Mouse (Mus musculus): Measurements from ENCODE around the gene Dpf3. TPM values are rescaled to one million over a fixed set of nuclear protein-coding genes. Genes with fewer than 3 reads are reported as not detected.

Dpf3 gene
- polyA plus RNA-seq, 1 experiment from 2014 or later = 6.7 TPM

- 75% methylated on average over 6 of the region's 6 CpGs for WGBS (ENCODE audit: insufficient replicate concordance)
- ATAC-seq (ENCODE audit: insufficient read depth) = no peak
- H3K4me1 ChIP-seq (replicated peaks) = no peaks in the 10 kb centered on the region
- H3K4me2 ChIP-seq = no peak overlapping the region
- no peak overlapping the region for H3K9ac ChIP-seq
- H3K27me3 ChIP-seq = no peaks in the 10 kb centered on the region
- no peaks in the 10 kb centered on the region for H3K9me3 ChIP-seq (replicated peaks)
- H3K4me3 ChIP-seq (replicated peaks) = no peak overlapping the region
- no peak overlapping the region for H3K27ac ChIP-seq (replicated peaks)
- H3K36me3 ChIP-seq (replicated peaks) = no peaks in the 10 kb centered on the region
Observed at GRCm38 (mm10) chr12:83235781-83236180, 251.7 kb downstream of the Dpf3 start.

GRCm38 (mm10) chr12:83234981-83235380, 252.5 kb downstream of the Dpf3 start:
- Histone ChIP-seq H3K9me3 (replicated peaks) (no peaks in the 10 kb centered on the region), H3K36me3 (replicated peaks) (no peaks in the 10 kb centered on the region), H3K27ac (replicated peaks) (no peak overlapping the region), H3K4me2 (no peak overlapping the region), H3K4me1 (replicated peaks) (no peaks in the 10 kb centered on the region), H3K4me3 (replicated peaks) (no peak overlapping the region), H3K27me3 (no peaks in the 10 kb centered on the region), H3K9ac (no peak overlapping the region)
- WGBS (ENCODE audit: insufficient replicate concordance) = 69% methylated on average over 2 of the region's 2 CpGs
- no peak for ATAC-seq (ENCODE audit: insufficient read depth)

- no peaks in the 10 kb centered on the region for H3K27me3 ChIP-seq
Observed at GRCm38 (mm10) chr12:83233651-83234050, 253.9 kb downstream of the Dpf3 start.

GRCm38 (mm10) chr12:83232916-83233315, 254.6 kb downstream of the Dpf3 start:
- no peaks in the 10 kb centered on the region for H3K4me1 ChIP-seq (replicated peaks)
- 58% methylated on average over 5 of the region's 5 CpGs for WGBS (ENCODE audit: insufficient replicate concordance)
- no peak for ATAC-seq (ENCODE audit: insufficient read depth)
- no peaks in the 10 kb centered on the region for H3K9me3 ChIP-seq (replicated peaks)
- no peak overlapping the region for H3K27ac ChIP-seq (replicated peaks)
- H3K27me3 ChIP-seq = no peaks in the 10 kb centered on the region
- H3K9ac ChIP-seq = no peak overlapping the region
- H3K4me3 ChIP-seq (replicated peaks) = no peak overlapping the region
- no peaks in the 10 kb centered on the region for H3K36me3 ChIP-seq (replicated peaks)
- no peak overlapping the region for H3K4me2 ChIP-seq

More at GRCm38 (mm10) chr12:83233651-83234050, 253.9 kb downstream of the Dpf3 start:
- ATAC-seq (ENCODE audit: insufficient read depth) = no peak
- Histone ChIP-seq H3K36me3 (replicated peaks) (no peaks in the 10 kb centered on the region), H3K4me1 (replicated peaks) (no peaks in the 10 kb centered on the region), H3K9ac (no peak overlapping the region), H3K4me3 (replicated peaks) (no peak overlapping the region), H3K4me2 (no peak overlapping the region), H3K9me3 (replicated peaks) (no peaks in the 10 kb centered on the region), H3K27ac (replicated peaks) (no peak overlapping the region)
- WGBS (ENCODE audit: insufficient replicate concordance) = 65% methylated on average over 7 of the region's 7 CpGs

GRCm38 (mm10) chr12:83231258-83231657, 256.3 kb downstream of the Dpf3 start:
- Histone ChIP-seq H3K27ac (replicated peaks) (no peak overlapping the region), H3K27me3 (no peaks in the 10 kb centered on the region), H3K4me1 (replicated peaks) (no peaks in the 10 kb centered on the region), H3K4me2 (no peak overlapping the region), H3K9me3 (replicated peaks) (no peaks in the 10 kb centered on the region), H3K4me3 (replicated peaks) (no peak overlapping the region), H3K9ac (no peak overlapping the region), H3K36me3 (replicated peaks) (no peaks in the 10 kb centered on the region)
- WGBS (ENCODE audit: insufficient replicate concordance) = 35% methylated on average over 4 of the region's 4 CpGs
- no peak for ATAC-seq (ENCODE audit: insufficient read depth)

GRCm38 (mm10) chr12:83229683-83230082, 257.8 kb downstream of the Dpf3 start:
- Histone ChIP-seq H3K4me3 (replicated peaks) (no peak overlapping the region), H3K4me1 (replicated peaks) (no peaks in the 10 kb centered on the region), H3K36me3 (replicated peaks) (no peaks in the 10 kb centered on the region), H3K27me3 (no peaks in the 10 kb centered on the region), H3K4me2 (no peak overlapping the region), H3K27ac (replicated peaks) (no peak overlapping the region), H3K9me3 (replicated peaks) (no peaks in the 10 kb centered on the region), H3K9ac (no peak overlapping the region)
- WGBS (ENCODE audit: insufficient replicate concordance) = 66% methylated on average over 6 of the region's 6 CpGs
- ATAC-seq (ENCODE audit: insufficient read depth) = no peak

GRCm38 (mm10) chr12:83227014-83227413, 260.5 kb downstream of the Dpf3 start:
- H3K4me1 ChIP-seq (replicated peaks) = no peaks in the 10 kb centered on the region
- H3K27me3 ChIP-seq = no peaks in the 10 kb centered on the region
- 61% methylated on average over 4 of the region's 4 CpGs for WGBS (ENCODE audit: insufficient replicate concordance)
- H3K27ac ChIP-seq (replicated peaks) = no peak overlapping the region
- no peak overlapping the region for H3K4me3 ChIP-seq (replicated peaks)
- no peak for ATAC-seq (ENCODE audit: insufficient read depth)
- no peaks in the 10 kb centered on the region for H3K9me3 ChIP-seq (replicated peaks)
- H3K4me2 ChIP-seq = no peak overlapping the region
- no peaks in the 10 kb centered on the region for H3K36me3 ChIP-seq (replicated peaks)
- no peak overlapping the region for H3K9ac ChIP-seq

GRCm38 (mm10) chr12:83220964-83221363, 266.6 kb downstream of the Dpf3 start:
- Histone ChIP-seq H3K9ac (no peak overlapping the region), H3K27ac (replicated peaks) (no peak overlapping the region), H3K36me3 (replicated peaks) (no peaks in the 10 kb centered on the region), H3K4me1 (replicated peaks) (no peaks in the 10 kb centered on the region), H3K4me2 (no peak overlapping the region), H3K4me3 (replicated peaks) (no peak overlapping the region), H3K27me3 (no peaks in the 10 kb centered on the region), H3K9me3 (replicated peaks) (no peaks in the 10 kb centered on the region)
- ATAC-seq (ENCODE audit: insufficient read depth) = no peak
- 37% methylated on average over 7 of the region's 7 CpGs for WGBS (ENCODE audit: insufficient replicate concordance)

GRCm38 (mm10) chr12:83213879-83214341, 273.6 kb downstream of the Dpf3 start:
- Histone ChIP-seq H3K27ac (replicated peaks) (no peak overlapping the region), H3K4me2 (no peak overlapping the region), H3K36me3 (replicated peaks) (no peaks in the 10 kb centered on the region), H3K9ac (no peak overlapping the region), H3K4me1 (replicated peaks) (0 out of 2 replicates have a peak, but pooled peaks cover 4% of the 10 kb centered on the region), H3K27me3 (no peaks in the 10 kb centered on the region), H3K9me3 (replicated peaks) (no peaks in the 10 kb centered on the region), H3K4me3 (replicated peaks) (no peak overlapping the region)
- 55% methylated on average over 6 of the region's 6 CpGs for WGBS (ENCODE audit: insufficient replicate concordance)
- no peak for ATAC-seq (ENCODE audit: insufficient read depth)

- ATAC-seq (ENCODE audit: insufficient read depth) = no peak
- 48% methylated on average over 2 of the region's 2 CpGs for WGBS (ENCODE audit: insufficient replicate concordance)
- no peaks in the 10 kb centered on the region for H3K36me3 ChIP-seq (replicated peaks)
- H3K4me2 ChIP-seq = no peak overlapping the region
- 0 out of 2 replicates have a peak, but pooled peaks cover 12% of the 10 kb centered on the region for H3K4me1 ChIP-seq (replicated peaks)
- H3K9ac ChIP-seq = no peak overlapping the region
- H3K27me3 ChIP-seq = peaks cover 5% of the 10 kb centered on the region; the same call in 1 of the 2 replicates
- H3K4me3 ChIP-seq (replicated peaks) = no peak overlapping the region
- H3K9me3 ChIP-seq (replicated peaks) = no peaks in the 10 kb centered on the region
- H3K27ac ChIP-seq (replicated peaks) = no peak overlapping the region
Observed at GRCm38 (mm10) chr12:83211976-83212375, 275.5 kb downstream of the Dpf3 start.

GRCm38 (mm10) chr12:83211146-83211822, 276.2 kb downstream of the Dpf3 start:
- Histone ChIP-seq H3K36me3 (replicated peaks) (no peaks in the 10 kb centered on the region), H3K4me2 (no peak overlapping the region), H3K27ac (replicated peaks) (no peak overlapping the region), H3K27me3 (peaks cover 5% of the 10 kb centered on the region; the same call in 1 of the 2 replicates), H3K4me1 (replicated peaks) (0 out of 2 replicates have a peak, but pooled peaks cover 12% of the 10 kb centered on the region), H3K9ac (no peak overlapping the region), H3K9me3 (replicated peaks) (no peaks in the 10 kb centered on the region), H3K4me3 (replicated peaks) (no peak overlapping the region)
- no peak for ATAC-seq (ENCODE audit: insufficient read depth)
- WGBS (ENCODE audit: insufficient replicate concordance) = 56% methylated on average over 7 of the region's 7 CpGs

- H3K4me3 ChIP-seq (replicated peaks) = no peak overlapping the region
- no peak overlapping the region for H3K4me2 ChIP-seq
- H3K9me3 ChIP-seq (replicated peaks) = no peaks in the 10 kb centered on the region
- H3K36me3 ChIP-seq (replicated peaks) = no peaks in the 10 kb centered on the region
- H3K27ac ChIP-seq (replicated peaks) = no peak overlapping the region
- peaks cover 5% of the 10 kb centered on the region; the same call in 1 of the 2 replicates for H3K27me3 ChIP-seq
- no peak overlapping the region for H3K9ac ChIP-seq
- no peak for ATAC-seq (ENCODE audit: insufficient read depth)
- 60% methylated on average over 3 of the region's 3 CpGs for WGBS (ENCODE audit: insufficient replicate concordance)
- H3K4me1 ChIP-seq (replicated peaks) = 0 out of 2 replicates have a peak, but pooled peaks cover 12% of the 10 kb centered on the region
Observed at GRCm38 (mm10) chr12:83210735-83211134, 276.8 kb downstream of the Dpf3 start.

Measured in liver, embryonic 15.5 days (tissue).